In genomic region chr13:111979428-111980204, GRCm38 (mm10) we compare ENCODE assay signal across 8 mouse cellular contexts.
DNase-seq lines count a peak whose midpoint lies in the region; ATAC-seq and TF ChIP-seq lines count a peak whose summit lies in the region.

No protein-coding gene starts in this region.

- no peak overlapping the region for H3K4me2 ChIP-seq in midbrain, embryonic 15.5 days
- no peak overlapping the region for H3K4me2 ChIP-seq in midbrain, embryonic 16.5 days (ENCODE audit: low read length)
- H3K4me2 ChIP-seq in heart, postnatal 0 days (ENCODE audit: low read depth, low read length) = peak overlapping the region; percentile 49

- 45% methylated on average over 17 of the region's 17 CpGs for WGBS in midbrain, embryonic 15.5 days
- 47% methylated on average over 17 of the region's 17 CpGs for WGBS in midbrain, embryonic 16.5 days
- 28% methylated on average over 17 of the region's 17 CpGs for WGBS in heart, postnatal 0 days

- H3K36me3 ChIP-seq in midbrain, embryonic 15.5 days (replicated peaks) = no peaks in the 10 kb centered on the region
- no peaks in the 10 kb centered on the region for H3K36me3 ChIP-seq in midbrain, embryonic 16.5 days (ENCODE audit: control insufficient read depth, insufficient read depth, low read length)
- no peaks in the 10 kb centered on the region for H3K36me3 ChIP-seq in heart, postnatal 0 days (replicated peaks; ENCODE audit: control insufficient read depth, insufficient read depth, low read length)

- no peak for TF ChIP-seq CTCF in heart, postnatal 0 days (IDR thresholded peaks at IDR 0.05; ENCODE audit: low read depth)

- DNase-seq in embryo, embryonic 9.5 days (ENCODE audit: extremely low spot score) = peak; percentile 36
- DNase-seq in heart, postnatal 0 days (ENCODE audit: low spot score) = no peak
- DNase-seq in naive thymus-derived CD4-positive, alpha-beta T cell, adult 2 months (ENCODE audit: low read depth) = peak; percentile 38
- no peak for DNase-seq in layer of hippocampus, postnatal 36 days
- no peak for DNase-seq in thymus, postnatal 10 days (ENCODE audit: low spot score in 2 of 2)
- DNase-seq in layer of hippocampus, adult 9-10 months (ENCODE audit: low spot score) = no peak

- H3K4me3 ChIP-seq in midbrain, embryonic 15.5 days = no peak overlapping the region
- H3K4me3 ChIP-seq in midbrain, embryonic 16.5 days (ENCODE audit: low read depth, low read length) = no peak overlapping the region
- H3K4me3 ChIP-seq in heart, postnatal 0 days (ENCODE audit: low read depth, low read length) = peak overlapping the region; percentile 12; the same call in 1 of the 2 replicates

- H3K27ac ChIP-seq in midbrain, embryonic 15.5 days = no peak overlapping the region
- H3K27ac ChIP-seq in midbrain, embryonic 16.5 days (ENCODE audit: low read length) = no peak overlapping the region
- H3K27ac ChIP-seq in heart, postnatal 0 days (ENCODE audit: low read depth) = peak overlapping the region; percentile 43; the same call in 1 of the 2 replicates

- ATAC-seq in midbrain, embryonic 15.5 days (replicated peaks) = 0 out of 2 replicates have a peak, but pooled peaks have one; percentile 39
- ATAC-seq in midbrain, embryonic 16.5 days = no peak
- no peak for ATAC-seq in heart, postnatal 0 days (ENCODE audit: insufficient read depth, low read depth)

- no peaks in the 10 kb centered on the region for H3K27me3 ChIP-seq in midbrain, embryonic 15.5 days (replicated peaks)
- H3K27me3 ChIP-seq in midbrain, embryonic 16.5 days (ENCODE audit: control insufficient read depth, insufficient read depth, low read depth, low read length) = no peaks in the 10 kb centered on the region
- no peaks in the 10 kb centered on the region for H3K27me3 ChIP-seq in heart, postnatal 0 days (ENCODE audit: control insufficient read depth, insufficient read depth, low read length)

- no peak overlapping the region for H3K9ac ChIP-seq in midbrain, embryonic 15.5 days
- no peak overlapping the region for H3K9ac ChIP-seq in midbrain, embryonic 16.5 days (ENCODE audit: low read depth, low read length)
- 0 out of 2 replicates have a peak overlapping the region, but pooled peaks have one; percentile 23 for H3K9ac ChIP-seq in heart, postnatal 0 days (replicated peaks; ENCODE audit: low read depth, low read length)

- H3K9me3 ChIP-seq in midbrain, embryonic 15.5 days = no peaks in the 10 kb centered on the region
- 0 out of 2 replicates have a peak, but pooled peaks cover 2% of the 10 kb centered on the region for H3K9me3 ChIP-seq in midbrain, embryonic 16.5 days (replicated peaks; ENCODE audit: control insufficient read depth, low read length, poor library complexity, severe bottlenecking)
- H3K9me3 ChIP-seq in heart, postnatal 0 days (replicated peaks; ENCODE audit: control insufficient read depth, low read length) = no peaks in the 10 kb centered on the region

- no peak for TF ChIP-seq EP300 in heart, postnatal 0 days (IDR thresholded peaks at IDR 0.05; ENCODE audit: low read depth)

- H3K4me1 ChIP-seq in midbrain, embryonic 15.5 days = peaks cover 22% of the 10 kb centered on the region
- H3K4me1 ChIP-seq in midbrain, embryonic 16.5 days (ENCODE audit: control insufficient read depth, insufficient read depth, low read length) = peaks cover 4% of the 10 kb centered on the region; the same call in 1 of the 2 replicates
- H3K4me1 ChIP-seq in heart, postnatal 0 days (ENCODE audit: control insufficient read depth, insufficient read depth) = peaks cover 20% of the 10 kb centered on the region; the same call in 1 of the 2 replicates

Comparison
In these comparisons a context has a peak if more than half of its experiments do, and no peak if none do; other contexts are left out.
1. DNase-seq: peak in embryo, embryonic 9.5 days (single experiment) and naive thymus-derived CD4-positive, alpha-beta T cell, adult 2 months (single experiment); none in heart, postnatal 0 days (single experiment), layer of hippocampus, postnatal 36 days (0 of 2), thymus, postnatal 10 days (0 of 2) and layer of hippocampus, adult 9-10 months (single experiment).